Mouse (Mus musculus) bone marrow, adult 2 months (tissue): ENCODE measurements around the gene Hhatl. TPM values are rescaled to one million over a fixed set of nuclear protein-coding genes. Genes with fewer than 3 reads are reported as not detected.

ENCODE experiments used
- H3K27ac ChIP-seq: fragments of 200-500 bp; 2 replicates; pipeline ENCODE4 v1.5.1; 2012; ENCODE audit warnings: low read depth, mild to moderate bottlenecking, control low read depth, inconsistent platforms, low read length; ENCODE audit not compliant: control insufficient read depth, poor library complexity, insufficient read depth
- H3K4me1 ChIP-seq: fragments of 200-500 bp; 2 replicates; pipeline ENCODE4 v1.6.1; 2011; ENCODE audit warnings: low read length; ENCODE audit not compliant: control insufficient read depth, insufficient read depth
- H3K4me3 ChIP-seq: fragments of 200-500 bp; replicated peaks from 2 replicates; pipeline ENCODE3; 2011; ENCODE audit warnings: mild to moderate bottlenecking, low read depth, low read length, control low read depth; ENCODE audit not compliant: control insufficient read depth
- CTCF ChIP-seq: fragments of 200-500 bp; IDR thresholded peaks from 2 replicates; pipeline ENCODE4 v1.5.1; 2011; ENCODE audit warnings: low read length, control low read depth; ENCODE audit not compliant: control insufficient read depth, insufficient read depth
- POLR2A ChIP-seq: fragments of 200-500 bp; IDR thresholded peaks from 2 replicates; pipeline ENCODE4 v1.6.1; 2011; ENCODE audit warnings: low read depth, mild to moderate bottlenecking, control low read depth, low read length, borderline replicate concordance; ENCODE audit not compliant: control insufficient read depth
- WGBS: fragments of 180-500 bp; shearing (Covaris S2); methylation state at CpG from one replicate; pipeline ENCODE4 v1.1.7; 2018; 5-methylcytosine and 5-hydroxymethylcytosine counted together
- polyA plus RNA-seq: library from polyadenylated mRNA; stranded (reverse); fragments of >200 nt; gene quantifications from 2 replicates; pipeline ENCODE4 v1.2.4, GENCODE M21; 2011; ENCODE audit warnings: low replicate concordance; ENCODE audit not compliant: missing spikeins, insufficient read depth, insufficient read length

Hhatl gene
- polyA plus RNA-seq, 1 experiment: not detected

- TF ChIP-seq POLR2A: no peak
- TF ChIP-seq CTCF: no peak
- WGBS: 4% methylated on average over 91 of the region's 97 CpGs
- Histone ChIP-seq H3K4me1 (no peaks in the 10 kb centered on the region), H3K4me3 (no peak within 1 kb of the TSS), H3K27ac (no peak within 1 kb of the TSS)
Observed at GRCm38 (mm10) chr9:121759091-121760081, 32.9 kb downstream of the Hhatl start, which contains the start of gene Zfp651. Gene Zfp651 (plus strand): TSS chr9:121759330.

DNA sequence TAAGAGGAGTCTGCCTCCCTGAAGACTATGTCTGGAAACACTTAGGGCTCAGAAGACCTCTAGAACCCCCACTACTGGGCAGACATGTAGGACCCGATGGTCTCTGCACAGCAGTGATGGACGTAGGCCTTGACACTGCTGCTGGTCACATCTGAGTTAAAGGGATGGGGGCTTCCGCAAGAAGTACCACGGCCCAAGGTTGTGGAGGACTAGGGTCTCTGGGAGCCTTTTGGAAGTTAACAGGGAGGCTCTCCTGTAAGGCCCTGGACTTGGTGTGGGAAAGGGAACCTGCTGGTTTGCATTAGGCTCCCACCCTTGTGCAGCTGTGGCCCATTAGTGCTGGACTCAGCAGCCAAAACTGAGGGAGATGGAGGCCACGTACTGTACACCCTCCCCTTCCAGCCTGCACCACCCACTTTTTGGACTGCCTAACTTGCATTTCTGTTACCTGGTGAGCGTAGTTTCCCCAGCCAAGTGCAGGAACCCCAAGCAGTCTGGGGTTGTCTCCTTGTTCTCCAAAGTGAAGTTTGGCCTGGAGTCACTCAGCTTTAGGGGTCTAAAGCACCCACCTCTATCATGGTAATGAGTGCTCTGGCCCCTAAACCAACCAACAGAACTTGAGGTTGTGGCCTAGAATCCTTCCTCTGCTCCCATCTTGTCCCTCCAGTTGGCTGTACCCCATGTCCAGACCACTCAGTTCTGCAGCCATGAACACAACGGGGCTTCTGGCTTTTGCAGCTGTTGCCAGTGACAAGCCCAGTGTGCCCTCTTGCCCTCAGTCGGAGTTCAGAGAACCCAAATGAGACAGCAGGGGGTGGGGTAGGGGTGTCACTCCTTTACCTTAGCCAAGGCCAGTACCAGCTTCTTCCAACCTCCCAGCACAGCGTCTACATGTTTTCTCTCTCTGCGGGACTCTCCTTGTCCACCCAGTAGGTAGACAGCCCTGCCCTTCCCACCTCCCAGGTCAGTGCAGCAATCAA, 34.2 kb downstream of the Hhatl start:
- H3K27ac ChIP-seq: no peak overlapping the region
- H3K4me1 ChIP-seq: no peaks in the 10 kb centered on the region
- TF ChIP-seq CTCF (no peak), POLR2A (no peak)
- H3K4me3 ChIP-seq: no peak overlapping the region
- WGBS: 65% methylated on average over 10 of the region's 10 CpGs

DNA sequence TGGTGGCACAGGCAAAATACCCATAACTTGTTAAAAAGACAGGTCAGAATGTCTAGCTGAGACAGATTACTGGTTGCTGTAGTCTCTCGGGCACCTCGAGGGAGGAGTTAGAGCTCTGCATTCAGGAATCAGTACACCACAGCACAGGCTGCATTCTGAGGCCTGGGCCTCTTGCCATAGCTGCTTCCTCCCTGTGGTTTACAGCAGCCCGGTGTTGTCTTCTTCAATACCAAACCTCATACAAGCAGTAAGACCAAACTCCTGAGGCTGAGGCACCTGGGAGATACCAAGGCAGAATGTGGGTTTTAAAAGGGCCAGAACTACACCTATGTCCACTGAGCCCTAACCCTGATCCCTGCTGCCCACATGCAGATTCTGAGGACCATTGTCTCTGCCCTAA, 34.9 kb downstream of the Hhatl start:
- WGBS: 4% methylated on average over 3 of the region's 3 CpGs
- Histone ChIP-seq H3K4me1 (no peaks in the 10 kb centered on the region), H3K27ac (no peak overlapping the region), H3K4me3 (no peak overlapping the region)
- TF ChIP-seq CTCF (no peak), POLR2A (no peak)

- no peak overlapping the region for H3K4me3 ChIP-seq
- no peak overlapping the region for H3K27ac ChIP-seq
- 78% methylated on average over 3 of the region's 3 CpGs for WGBS
- TF ChIP-seq CTCF (no peak), POLR2A (no peak)
- no peaks in the 10 kb centered on the region for H3K4me1 ChIP-seq
Observed at GRCm38 (mm10) chr9:121756785-121757184, 35.5 kb downstream of the Hhatl start.

GRCm38 (mm10) chr9:121754624-121755023, 37.7 kb downstream of the Hhatl start:
- no peak for TF ChIP-seq POLR2A
- no peak for TF ChIP-seq CTCF
- Histone ChIP-seq H3K27ac (no peak overlapping the region), H3K4me3 (no peak overlapping the region), H3K4me1 (no peaks in the 10 kb centered on the region)
- 89% methylated on average over 3 of the region's 3 CpGs for WGBS

DNA sequence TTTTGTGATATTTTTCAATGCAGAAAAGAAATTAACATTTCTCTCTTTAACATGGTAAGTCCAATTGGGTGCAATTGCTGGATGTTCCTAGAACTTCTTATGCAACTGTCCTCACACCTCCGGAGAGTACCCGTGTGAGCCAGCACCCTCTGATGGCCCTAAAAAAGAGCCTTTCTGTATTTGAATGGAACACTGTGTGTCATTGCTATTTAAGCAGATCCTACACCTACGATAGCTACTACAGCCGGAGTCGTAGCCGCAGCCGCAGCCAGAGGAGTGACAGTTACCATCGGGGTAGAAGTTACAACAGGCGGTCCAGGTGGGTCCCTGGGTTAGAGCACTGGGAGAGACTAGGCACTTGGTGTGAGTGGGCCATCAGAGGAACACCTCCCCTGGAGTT, 39.5 kb downstream of the Hhatl start:
- Histone ChIP-seq H3K4me1 (no peaks in the 10 kb centered on the region), H3K4me3 (no peak overlapping the region), H3K27ac (no peak overlapping the region)
- TF ChIP-seq POLR2A: no peak
- TF ChIP-seq CTCF: no peak
- 96% methylated on average over 9 of the region's 9 CpGs for WGBS

- 37% methylated on average over 8 of the region's 8 CpGs for WGBS
- Histone ChIP-seq H3K4me1 (no peaks in the 10 kb centered on the region), H3K27ac (no peak overlapping the region), H3K4me3 (no peak overlapping the region)
- TF ChIP-seq POLR2A: no peak
- no peak for TF ChIP-seq CTCF
Observed at GRCm38 (mm10) chr9:121744051-121744450, 48.3 kb downstream of the Hhatl start.

DNA sequence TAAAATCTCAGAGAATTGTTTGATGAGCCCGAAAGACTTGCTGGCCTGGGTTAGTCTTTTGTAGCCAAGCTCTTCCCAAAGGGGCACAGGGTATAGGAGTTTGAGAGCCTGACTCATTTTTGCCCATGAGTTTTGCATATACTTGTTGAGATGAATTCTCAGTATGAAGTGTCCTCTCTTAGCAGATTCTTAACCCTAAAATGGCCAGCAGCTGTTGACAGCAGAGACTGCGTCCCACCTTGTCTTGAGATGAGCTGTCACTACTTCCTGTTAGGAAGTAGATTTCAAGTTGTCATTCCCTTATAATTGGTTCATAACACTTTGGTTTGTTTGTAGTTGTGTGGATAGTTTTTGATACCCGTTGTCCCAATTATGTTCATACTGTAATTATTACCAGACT, 51.1 kb downstream of the Hhatl start:
- no peak overlapping the region for H3K27ac ChIP-seq
- 90% methylated on average over 3 of the region's 3 CpGs for WGBS
- no peak overlapping the region for H3K4me3 ChIP-seq
- H3K4me1 ChIP-seq: no peaks in the 10 kb centered on the region
- TF ChIP-seq CTCF (no peak), POLR2A (no peak)

DNA sequence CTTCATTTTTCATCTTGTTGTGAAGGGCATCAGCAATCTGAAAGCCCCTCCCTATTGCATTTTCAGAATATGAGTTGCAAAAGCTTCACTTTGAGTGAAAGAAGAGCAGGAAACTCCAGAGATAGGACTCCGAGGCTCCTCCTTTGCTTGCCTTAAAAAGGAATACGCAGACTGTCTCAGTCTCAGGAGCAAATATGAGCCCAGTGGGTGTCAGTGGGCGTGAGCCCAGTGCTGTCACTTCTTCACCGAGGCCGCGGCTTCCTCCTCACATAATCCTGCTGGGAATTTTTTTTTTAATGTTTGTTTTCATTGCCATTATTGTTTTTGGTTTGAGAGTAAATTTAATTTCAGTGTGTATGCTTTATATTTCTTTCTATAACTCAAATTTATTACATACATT, 51.8 kb downstream of the Hhatl start:
- TF ChIP-seq POLR2A: no peak
- no peak for TF ChIP-seq CTCF
- Histone ChIP-seq H3K4me3 (no peak overlapping the region), H3K27ac (no peak overlapping the region), H3K4me1 (no peaks in the 10 kb centered on the region)
- 92% methylated on average over 6 of the region's 6 CpGs for WGBS

Other genes starting within 250 kb of the Hhatl start
- not detected in 2 replicates for gene Lyzl4, start 150.4 kb downstream of the Hhatl start, polyA plus RNA-seq
- gene Vipr1, start 149.8 kb downstream of the Hhatl start, polyA plus RNA-seq: 0.72 TPM in 1 of 2 replicates, not detected in the other
- 4.5 and 8.3 TPM in 2 replicates for gene Sec22c, start 87.0 kb downstream of the Hhatl start, polyA plus RNA-seq
- gene Ss18l2, start 82.2 kb downstream of the Hhatl start, polyA plus RNA-seq: 39.6 and 72.1 TPM in 2 replicates
- gene Nktr, start 73.3 kb downstream of the Hhatl start, polyA plus RNA-seq: 41.4 and 50.9 TPM in 2 replicates
- 2.0 and 3.0 TPM in 2 replicates for gene Zfp651, start 33.2 kb downstream of the Hhatl start, polyA plus RNA-seq
- gene Klhl40, start 14.9 kb downstream of the Hhatl start, polyA plus RNA-seq: 0.62 and 1.1 TPM in 2 replicates
- not detected in 2 replicates for gene Ccdc13, start 47.0 kb upstream of the Hhatl start, polyA plus RNA-seq
- gene Higd1a, start 65.9 kb upstream of the Hhatl start, polyA plus RNA-seq: 52.3 and 68.9 TPM in 2 replicates
- not detected in 2 replicates for gene Ackr2, start 105.8 kb upstream of the Hhatl start, polyA plus RNA-seq
- 0.77 TPM in 1 of 2 replicates, not detected in the other for gene Cyp8b1, start 123.8 kb upstream of the Hhatl start, polyA plus RNA-seq
- gene Fam198a, start 158.5 kb upstream of the Hhatl start, polyA plus RNA-seq: 0.36 TPM in 1 of 2 replicates, not detected in the other
- gene Pomgnt2, start 204.6 kb upstream of the Hhatl start, polyA plus RNA-seq: 0.90 and 3.0 TPM in 2 replicates